Mouse (Mus musculus) G1E (cell line): Measurements from ENCODE around the gene Mesp2.

Source experiments
- CTCF ChIP-seq: IDR thresholded peaks from 2 replicates; pipeline ENCODE4 v1.5.1; 2012; ENCODE audit warnings: low read depth, low read length, inconsistent platforms, mixed read lengths
- TAL1 ChIP-seq: conservative IDR thresholded peaks from 2 replicates; pipeline ENCODE4 v1.6.1; 2012; ENCODE audit warnings: low read depth, low read length, inconsistent platforms, mixed read lengths

DNA sequence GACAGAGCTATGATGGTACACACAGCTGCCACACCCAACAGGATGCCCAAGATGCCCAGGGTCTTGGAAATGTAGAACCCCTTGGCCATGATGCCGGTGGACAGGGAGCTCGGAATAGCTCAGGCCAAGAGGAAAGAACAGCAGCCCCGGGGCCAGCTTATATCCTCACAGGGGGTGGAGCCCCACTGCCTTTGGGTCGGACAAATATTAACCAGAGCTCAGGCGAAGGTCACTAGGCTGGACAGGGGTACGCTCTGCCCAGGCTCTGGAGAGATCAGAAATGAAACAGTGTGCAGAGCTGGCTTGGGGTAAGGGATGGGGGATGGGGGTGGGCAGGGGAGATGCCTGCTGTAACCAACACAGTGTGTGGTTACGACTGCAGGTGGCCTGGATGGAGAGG is 31.6 kb downstream of the Mesp2 start:
- TF ChIP-seq TAL1 (no peak), CTCF (no peak)
